Mouse (Mus musculus) bone marrow, adult 2 months (tissue): ENCODE measurements around the gene Rps9.

Source experiments
- CTCF ChIP-seq: fragments of 200-500 bp; IDR thresholded peaks from 2 replicates; pipeline ENCODE4 v1.5.1; 2011; ENCODE audit warnings: low read length, control low read depth; ENCODE audit not compliant: control insufficient read depth, insufficient read depth
- POLR2A ChIP-seq: fragments of 200-500 bp; IDR thresholded peaks from 2 replicates; pipeline ENCODE4 v1.6.1; 2011; ENCODE audit warnings: low read depth, mild to moderate bottlenecking, control low read depth, low read length, borderline replicate concordance; ENCODE audit not compliant: control insufficient read depth

GRCm38 (mm10) chr7:3706343-3706934 is 2.6 kb downstream of the Rps9 start:
- TF ChIP-seq POLR2A (no peak), CTCF (no peak)
